Mouse (Mus musculus) ovary, postnatal 10 days (tissue): Measurements from ENCODE around the gene Sphk1.

Source experiments
- DNase-seq: peaks from one replicate; pipeline ENCODE4 v3.0.0; 2022; ENCODE audit warnings: low spot score

Sphk1 gene

DNA sequence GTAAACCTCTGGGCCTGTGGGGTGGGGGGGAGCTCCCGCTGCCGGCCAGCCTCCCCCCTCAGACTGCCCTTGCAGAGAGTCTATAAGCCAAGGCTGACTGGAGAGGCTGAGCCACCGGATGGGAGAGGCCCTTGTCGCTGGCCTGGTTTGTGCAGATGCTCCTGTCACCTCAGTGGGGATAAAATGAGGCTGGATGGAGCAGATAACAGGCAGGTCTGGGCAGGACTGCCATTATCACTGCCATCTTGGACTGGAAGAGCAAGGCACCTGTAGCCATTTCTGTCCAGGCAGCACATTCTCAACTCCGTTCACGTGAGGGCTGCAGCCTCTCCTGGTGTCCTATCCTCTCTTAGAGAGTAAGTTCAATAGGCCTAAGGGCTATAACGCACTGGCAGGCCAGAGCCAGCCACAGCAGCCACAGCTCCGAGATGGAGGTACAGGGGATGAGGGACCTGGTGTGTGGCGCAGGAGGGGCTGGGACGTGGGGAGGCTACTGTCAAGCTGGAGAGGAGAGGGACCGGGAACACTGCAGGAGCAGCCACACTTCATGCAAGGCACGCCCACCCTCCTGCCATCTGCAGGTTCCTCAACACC is 7.5 kb downstream of the Sphk1 start:
- no peak for DNase-seq

- no peak for DNase-seq
Measured at GRCm38 (mm10) chr11:116541183-116541582, 10.5 kb downstream of the Sphk1 start.

DNA sequence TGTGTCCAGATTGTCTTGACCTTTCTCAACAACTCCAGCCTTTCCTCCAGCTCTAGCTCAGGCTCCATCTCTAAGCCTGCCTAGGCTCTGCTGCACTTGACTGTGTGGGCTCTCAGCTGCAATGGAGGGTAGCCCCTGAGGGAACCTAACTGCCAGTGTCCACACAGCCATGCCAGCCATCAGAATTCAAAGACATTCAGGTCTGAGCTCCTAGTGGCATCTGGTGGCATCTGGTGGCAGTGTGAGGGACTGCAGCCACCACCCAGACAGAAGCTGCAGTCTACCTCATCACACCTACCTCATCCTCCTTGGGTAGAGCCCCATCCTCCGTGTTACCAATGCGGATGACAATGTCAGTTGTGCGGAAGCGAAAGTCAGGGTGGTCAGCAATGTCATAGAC is 12.4 kb downstream of the Sphk1 start:
- no peak for DNase-seq

GRCm38 (mm10) chr11:116547296-116548060 is 16.8 kb downstream of the Sphk1 start:
- no peak for DNase-seq

- DNase-seq, result no peak
Measured at GRCm38 (mm10) chr11:116548780-116549179, 18.1 kb downstream of the Sphk1 start.

- no peak for DNase-seq
Measured at GRCm38 (mm10) chr11:116549273-116550038, 18.7 kb downstream of the Sphk1 start.

GRCm38 (mm10) chr11:116550748-116551147 is 20.0 kb downstream of the Sphk1 start:
- DNase-seq, result no peak

DNA sequence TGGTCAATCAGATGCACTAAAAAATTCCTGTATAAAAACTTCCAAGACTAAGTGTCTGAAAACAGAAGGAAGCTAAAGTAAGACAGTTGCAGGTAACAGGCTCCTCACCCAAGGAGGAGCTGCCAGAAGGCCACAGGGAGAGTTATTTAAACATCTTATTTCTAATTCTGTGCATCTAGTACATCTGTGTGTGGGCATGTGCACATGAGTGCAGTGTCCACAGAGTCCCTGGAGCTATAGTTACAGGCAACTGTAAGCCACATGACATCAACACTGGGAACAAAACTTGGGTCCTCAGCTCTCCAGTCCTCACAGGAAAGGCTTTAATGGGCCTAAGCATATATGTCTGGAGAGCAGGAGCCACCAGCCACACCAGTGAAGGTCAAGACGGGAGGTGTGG is 21.5 kb downstream of the Sphk1 start:
- DNase-seq, result no peak

DNA sequence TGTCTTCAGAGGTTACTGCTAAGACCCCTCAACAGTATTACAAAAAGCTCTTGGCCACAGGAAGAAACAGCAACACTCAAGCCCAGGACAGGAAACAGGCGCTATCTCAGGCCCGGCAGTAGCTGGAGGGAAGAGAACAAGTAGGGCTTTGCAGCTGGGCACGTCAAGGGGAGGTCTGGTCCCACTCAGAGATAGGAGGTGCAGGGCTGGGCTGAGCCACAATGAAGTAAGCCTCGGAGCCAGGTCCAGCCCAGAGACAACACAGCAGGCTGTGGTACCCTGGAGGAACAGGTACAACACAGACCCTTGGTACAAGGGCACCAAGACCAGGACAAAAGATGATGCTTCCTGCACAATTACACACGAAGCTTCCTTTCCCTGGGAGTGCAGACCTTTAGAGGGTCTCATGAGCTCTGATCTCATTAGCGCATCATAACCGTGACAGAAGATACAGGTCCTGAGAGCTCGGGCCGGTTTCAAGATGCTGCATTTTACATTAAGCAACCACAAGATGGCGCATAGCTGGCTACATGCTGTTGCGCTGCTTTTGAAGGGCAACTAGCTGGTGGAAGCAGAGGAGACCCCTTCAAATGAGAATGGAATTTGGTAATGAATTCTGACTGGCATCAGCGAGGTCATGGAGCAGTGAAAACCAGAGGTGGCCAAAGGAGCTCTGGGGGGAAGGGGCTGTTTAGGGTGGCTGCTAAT is 23.6 kb downstream of the Sphk1 start:
- DNase-seq, result no peak

- no peak for DNase-seq
Measured at GRCm38 (mm10) chr11:116555572-116555971, 24.8 kb downstream of the Sphk1 start.

DNA sequence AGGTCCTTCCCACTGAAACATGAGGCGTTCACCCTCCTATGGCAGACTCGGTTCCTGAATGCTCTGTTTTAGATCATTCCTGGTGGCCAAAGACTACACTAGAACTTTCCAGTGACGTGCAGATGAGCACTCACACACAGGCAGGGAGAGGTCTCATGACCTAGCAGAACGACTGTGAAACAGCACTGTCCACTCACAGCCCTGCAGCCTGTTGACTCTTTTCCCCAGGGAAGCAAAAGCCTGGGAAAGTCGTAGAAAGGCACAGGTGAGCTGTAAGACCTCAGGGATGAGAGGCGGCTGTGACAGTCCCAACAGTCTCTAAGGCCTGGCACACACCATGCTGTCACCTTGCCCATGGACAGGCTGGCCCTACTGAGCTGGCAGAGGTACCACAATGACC is 25.6 kb downstream of the Sphk1 start:
- DNase-seq, result no peak

DNA sequence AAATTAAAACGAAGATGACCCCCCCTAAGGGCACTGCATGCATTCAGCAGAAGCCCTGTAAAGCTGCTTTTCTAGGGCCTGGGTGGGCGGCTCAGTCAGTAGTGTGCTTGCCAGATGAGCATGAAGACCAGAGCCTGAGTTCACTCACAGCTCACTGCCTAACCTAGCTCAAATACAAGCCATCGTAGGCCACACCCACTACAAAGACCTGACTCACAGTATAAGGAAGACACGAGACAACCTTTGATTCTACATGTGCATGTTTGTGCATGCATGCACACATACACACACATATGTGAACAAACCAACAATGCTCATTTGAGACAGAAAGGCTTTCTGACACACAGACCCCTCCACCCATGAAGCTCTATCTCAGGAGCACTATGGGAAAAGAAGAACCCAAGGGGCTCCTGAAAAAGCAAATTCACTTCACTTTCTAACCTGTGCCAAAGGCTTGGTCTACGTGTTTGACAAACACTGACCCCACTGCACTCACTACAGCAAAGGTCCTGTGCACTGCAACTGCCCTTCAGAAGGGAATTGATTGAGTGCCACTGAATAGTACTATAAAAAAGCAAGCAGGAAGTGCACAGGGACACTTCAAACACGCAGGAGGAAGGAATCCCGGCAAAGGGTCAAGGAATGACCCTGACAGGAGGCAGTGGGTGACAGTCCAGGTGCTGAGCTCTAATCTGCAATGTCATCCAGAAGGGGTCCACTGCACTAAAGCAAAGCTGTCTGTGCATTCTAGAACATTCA is 34.7 kb downstream of the Sphk1 start:
- no peak for DNase-seq

DNA sequence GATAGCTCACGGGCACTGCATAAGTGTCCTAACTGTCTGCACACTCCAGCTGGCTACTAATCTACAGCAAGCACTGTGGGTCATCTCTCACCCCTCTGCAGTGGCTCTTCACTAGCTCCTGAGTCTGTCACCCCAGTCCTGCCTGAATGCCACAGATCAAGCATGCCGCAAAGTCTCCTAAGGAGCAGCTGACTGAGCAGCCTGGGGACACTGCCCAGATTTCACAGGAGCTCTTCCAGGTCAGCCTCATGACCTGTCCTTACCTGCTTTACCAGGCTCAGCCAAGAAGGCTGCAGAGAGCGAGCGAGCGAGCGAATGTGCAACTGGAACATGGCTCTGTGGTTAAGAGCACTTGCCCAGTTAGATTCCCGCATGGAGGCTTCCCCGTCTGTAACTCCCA is 36.8 kb downstream of the Sphk1 start:
- no peak for DNase-seq

DNA sequence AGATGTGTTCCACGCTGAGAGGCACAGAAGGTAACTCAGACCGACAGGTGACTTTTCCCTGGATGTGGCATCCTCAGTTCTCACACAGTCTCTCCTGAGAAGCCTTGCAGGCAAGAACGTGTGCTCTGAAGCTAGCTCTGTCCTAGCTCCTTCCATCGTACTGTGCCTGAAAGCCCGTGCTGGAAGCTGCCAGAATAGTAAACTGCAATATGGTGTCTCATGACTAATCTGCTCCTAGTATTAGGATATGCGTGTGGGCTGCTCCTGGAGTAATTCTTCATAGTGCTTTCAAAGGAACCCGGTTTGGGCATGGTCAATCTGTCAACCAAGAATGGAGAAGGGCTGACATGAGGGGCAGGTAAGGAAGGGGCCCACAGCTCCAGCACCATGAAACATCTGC is 40.1 kb downstream of the Sphk1 start:
- DNase-seq, result no peak

DNA sequence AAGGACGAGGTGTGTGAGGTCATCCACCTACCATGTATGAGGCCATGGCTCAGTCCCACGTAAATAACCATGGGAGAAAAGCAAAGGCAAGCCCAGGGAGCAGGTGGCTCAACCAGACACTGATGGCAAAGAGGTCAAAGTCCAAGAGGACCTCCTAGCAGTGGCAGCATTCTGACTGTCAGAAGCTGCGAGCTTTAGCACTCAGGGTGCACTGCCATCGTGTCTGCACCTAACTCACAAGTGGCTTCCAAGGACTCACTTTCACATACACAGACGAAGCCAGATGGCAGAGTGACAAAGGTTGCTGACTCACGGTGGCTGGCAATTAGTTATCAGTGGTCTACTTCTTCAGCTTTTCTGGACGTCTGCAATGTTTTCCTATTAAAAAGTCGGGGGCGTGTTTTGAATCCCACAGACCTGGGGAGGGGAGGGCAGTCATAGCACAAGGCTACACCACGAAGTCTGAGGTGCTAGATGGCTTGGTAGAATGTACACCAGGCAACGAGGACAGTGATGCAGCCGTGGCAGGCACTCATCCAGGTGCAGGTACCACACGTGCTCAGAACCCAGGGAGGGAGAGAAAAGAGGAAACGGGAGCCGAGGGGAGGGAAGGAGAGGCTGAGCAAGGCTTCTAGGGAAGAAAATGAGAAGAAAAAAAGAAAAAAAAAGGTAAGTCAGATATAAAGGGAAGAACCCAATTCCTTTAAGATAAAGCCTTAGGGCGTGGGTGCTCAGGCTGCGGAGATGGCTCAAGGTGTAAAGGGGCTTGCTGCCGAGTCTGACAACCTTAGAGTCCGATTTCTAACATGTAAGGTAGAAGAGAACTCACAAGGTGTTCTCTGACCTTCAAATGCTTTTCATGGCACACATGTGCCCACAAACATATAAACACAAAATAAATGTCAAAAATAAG is 41.3 kb downstream of the Sphk1 start:
- no peak for DNase-seq

- no peak for DNase-seq
Measured at GRCm38 (mm10) chr11:116572756-116573543, 42.2 kb downstream of the Sphk1 start.

- DNase-seq, result no peak
Measured at GRCm38 (mm10) chr11:116574486-116574885, 43.8 kb downstream of the Sphk1 start.

DNA sequence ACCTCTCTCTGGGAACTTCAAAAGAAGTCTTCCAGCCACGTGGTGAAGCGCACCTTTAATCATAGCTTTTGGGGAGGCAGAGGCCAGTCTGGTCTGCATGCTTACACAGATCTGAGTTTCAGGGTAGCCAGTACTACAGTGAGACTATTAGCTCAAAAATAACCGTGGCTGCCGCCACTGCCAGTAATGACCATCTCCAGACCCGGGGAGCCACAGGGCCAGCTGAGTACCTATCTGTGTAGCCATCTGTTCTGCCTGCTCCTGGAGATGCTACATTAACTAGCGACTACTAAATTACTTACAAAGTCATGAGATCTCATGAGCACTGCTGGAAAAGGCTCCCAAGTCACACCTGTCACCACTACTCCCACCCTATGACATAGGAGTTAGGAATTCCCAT is 44.3 kb downstream of the Sphk1 start:
- no peak for DNase-seq

DNA sequence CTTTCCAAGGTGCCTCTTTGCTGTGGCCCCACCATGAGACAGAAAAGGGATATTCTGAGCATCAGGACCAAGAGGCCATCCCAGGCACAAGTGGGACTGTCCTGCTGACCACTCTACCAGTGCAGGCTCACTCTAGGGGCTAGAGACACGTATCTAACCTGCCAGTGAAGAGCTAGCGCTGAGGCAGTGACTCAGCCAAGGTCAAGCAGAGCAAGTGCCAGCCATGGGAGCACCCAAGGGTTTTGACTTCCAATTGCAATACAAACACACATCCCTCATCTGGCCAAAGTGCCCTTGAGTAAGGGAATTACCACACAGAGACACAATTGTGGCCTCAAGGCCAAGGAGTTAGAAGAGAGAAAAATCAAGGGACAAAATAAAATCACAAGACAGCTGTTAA is 44.7 kb downstream of the Sphk1 start:
- DNase-seq, result no peak

DNA sequence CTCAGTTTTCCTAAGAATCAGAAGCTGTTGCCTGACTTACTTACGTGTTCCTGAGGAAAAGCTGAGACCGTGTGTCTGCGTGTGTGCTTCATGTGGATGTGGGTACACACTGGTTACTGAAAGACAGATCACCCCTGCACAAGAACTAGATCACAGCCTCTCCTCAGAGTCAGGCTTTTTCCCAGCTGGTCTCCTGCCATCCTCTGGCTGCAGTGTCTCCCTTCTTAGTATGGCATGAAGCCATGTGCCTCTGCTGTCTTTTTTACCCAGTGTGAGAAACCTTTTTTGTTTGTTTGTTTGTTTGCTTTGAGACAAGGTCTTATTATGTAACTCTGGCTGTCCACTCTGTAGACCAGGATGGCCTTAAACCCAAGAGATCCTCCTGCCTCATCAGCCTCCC is 48.6 kb downstream of the Sphk1 start:
- DNase-seq, result no peak
